Mouse (Mus musculus): ENCODE measurements at regions not wholly inside any gene's neighbourhood (a gene's known extent, or its start where the extent isn't known, plus 50 kb on each side); places are given as distances from the start of the nearest gene placed in this dataset.

DNA sequence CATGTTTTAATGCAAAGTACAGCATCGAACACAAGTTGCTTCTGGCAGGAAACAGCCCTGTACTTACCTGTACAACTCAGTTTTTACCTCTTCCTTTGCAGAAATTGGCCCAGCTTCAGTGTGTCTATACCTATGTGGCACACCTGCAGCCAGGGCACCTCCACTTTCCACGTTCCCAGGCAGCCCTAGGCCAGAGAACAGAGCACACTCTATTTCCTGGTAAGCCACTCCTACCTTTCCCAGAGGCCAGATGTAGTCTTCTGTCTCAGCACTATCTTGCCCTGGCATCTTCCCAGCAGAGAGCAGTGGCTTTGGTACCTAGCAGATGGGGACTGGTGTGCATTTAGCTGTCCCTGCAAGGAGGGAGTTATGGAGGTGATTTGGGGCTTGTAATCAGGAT is 134.7 kb downstream of the Gas1 start:
- WGBS: 82% methylated on average over 2 of the region's 2 CpGs
- ATAC-seq (ENCODE audit: low FRiP score): no peak
- H3K27me3 ChIP-seq (ENCODE audit: insufficient read depth, low read length): no peaks in the 10 kb centered on the region
- no peaks in the 10 kb centered on the region for H3K36me3 ChIP-seq (ENCODE audit: insufficient read depth, low read length)
- no peak overlapping the region for H3K4me3 ChIP-seq (ENCODE audit: low read depth, low read length)
- DNase-seq (ENCODE audit: low spot score): no peak
- 0 out of 2 replicates have a peak, but pooled peaks cover 2% of the 10 kb centered on the region for H3K4me1 ChIP-seq (ENCODE audit: insufficient read depth, low read length)
- TF ChIP-seq CTCF (IDR thresholded peaks at IDR 0.05): no peak
- no peak overlapping the region for H3K4me2 ChIP-seq (ENCODE audit: low read depth, low read length, poor library complexity, severe bottlenecking)
- H3K27ac ChIP-seq (ENCODE audit: low read depth, low read length): no peak overlapping the region
- no peak overlapping the region for H3K9ac ChIP-seq (replicated peaks; ENCODE audit: low read length, poor library complexity, severe bottlenecking)
- H3K9me3 ChIP-seq (ENCODE audit: low read length): no peaks in the 10 kb centered on the region

DNA sequence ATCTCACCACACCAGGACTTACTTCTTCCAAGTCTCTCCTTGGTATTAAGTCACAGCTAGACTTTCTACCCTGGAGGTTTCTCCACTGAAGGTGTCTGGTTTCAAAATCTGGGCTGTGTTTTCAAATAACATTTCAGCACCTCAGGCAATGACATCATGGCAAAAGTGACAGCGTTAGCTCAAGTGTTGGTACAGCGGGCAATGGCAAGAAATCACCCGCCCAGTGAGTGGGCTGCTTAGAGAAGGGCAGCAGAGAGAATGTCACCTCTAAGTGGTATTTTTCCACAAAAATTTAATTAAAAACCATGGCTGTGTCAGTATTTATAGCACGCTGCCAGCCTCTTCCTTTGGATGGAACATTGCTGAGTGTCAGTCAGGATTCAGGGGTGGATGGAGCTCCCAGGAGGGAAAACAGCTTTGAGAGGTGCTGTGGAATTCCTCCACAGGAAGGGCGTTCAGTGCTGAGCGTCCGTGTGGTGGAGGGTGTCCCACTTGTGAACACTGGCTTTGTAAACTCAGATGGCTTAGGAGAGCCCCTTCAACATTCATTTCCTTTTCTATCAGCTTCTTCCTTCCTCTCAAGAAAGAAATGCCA is 141.5 kb downstream of the Gas1 start:
- TF ChIP-seq CTCF (IDR thresholded peaks at IDR 0.05): no peak
- H3K27ac ChIP-seq (ENCODE audit: low read depth, low read length): no peak overlapping the region
- H3K27me3 ChIP-seq (ENCODE audit: insufficient read depth, low read length): no peaks in the 10 kb centered on the region
- no peak overlapping the region for H3K4me3 ChIP-seq (ENCODE audit: low read depth, low read length)
- no peak overlapping the region for H3K4me2 ChIP-seq (ENCODE audit: low read depth, low read length, poor library complexity, severe bottlenecking)
- H3K9me3 ChIP-seq (ENCODE audit: low read length): no peaks in the 10 kb centered on the region
- DNase-seq (ENCODE audit: low spot score) (no peak), ATAC-seq (ENCODE audit: low FRiP score) (no peak)
- H3K4me1 ChIP-seq (ENCODE audit: insufficient read depth, low read length): no peaks in the 10 kb centered on the region
- H3K36me3 ChIP-seq (ENCODE audit: insufficient read depth, low read length): no peaks in the 10 kb centered on the region
- 91% methylated on average over 7 of the region's 7 CpGs for WGBS
- no peak overlapping the region for H3K9ac ChIP-seq (replicated peaks; ENCODE audit: low read length, poor library complexity, severe bottlenecking)

DNA sequence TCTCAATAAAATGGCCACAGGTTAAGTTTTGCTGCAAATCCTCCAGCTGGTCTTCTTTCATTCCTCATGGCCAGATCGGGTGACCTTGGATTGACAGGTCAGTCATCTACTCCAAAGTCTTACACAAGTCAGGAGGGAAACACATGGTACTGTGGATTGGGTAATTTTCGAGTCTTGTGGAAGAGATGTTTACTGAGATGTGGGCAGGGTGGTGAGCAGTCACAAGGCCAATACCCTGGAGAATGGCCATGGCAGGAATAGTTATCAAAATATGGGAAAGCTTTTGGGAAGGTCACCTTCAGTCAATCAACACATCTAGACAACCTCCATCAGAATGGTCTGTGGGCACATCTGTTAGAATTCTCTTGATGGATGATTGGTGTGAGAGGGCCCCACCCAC is 144.0 kb downstream of the Gas1 start:
- no peaks in the 10 kb centered on the region for H3K9me3 ChIP-seq (ENCODE audit: low read length)
- no peak overlapping the region for H3K27ac ChIP-seq (ENCODE audit: low read depth, low read length)
- H3K9ac ChIP-seq (replicated peaks; ENCODE audit: low read length, poor library complexity, severe bottlenecking): no peak overlapping the region
- no peaks in the 10 kb centered on the region for H3K27me3 ChIP-seq (ENCODE audit: insufficient read depth, low read length)
- 86% methylated on average over 2 of the region's 2 CpGs for WGBS
- H3K4me3 ChIP-seq (ENCODE audit: low read depth, low read length): no peak overlapping the region
- no peaks in the 10 kb centered on the region for H3K4me1 ChIP-seq (ENCODE audit: insufficient read depth, low read length)
- H3K36me3 ChIP-seq (ENCODE audit: insufficient read depth, low read length): no peaks in the 10 kb centered on the region
- ATAC-seq (ENCODE audit: low FRiP score): no peak
- DNase-seq (ENCODE audit: low spot score): no peak
- TF ChIP-seq CTCF (IDR thresholded peaks at IDR 0.05): no peak
- no peak overlapping the region for H3K4me2 ChIP-seq (ENCODE audit: low read depth, low read length, poor library complexity, severe bottlenecking)

DNA sequence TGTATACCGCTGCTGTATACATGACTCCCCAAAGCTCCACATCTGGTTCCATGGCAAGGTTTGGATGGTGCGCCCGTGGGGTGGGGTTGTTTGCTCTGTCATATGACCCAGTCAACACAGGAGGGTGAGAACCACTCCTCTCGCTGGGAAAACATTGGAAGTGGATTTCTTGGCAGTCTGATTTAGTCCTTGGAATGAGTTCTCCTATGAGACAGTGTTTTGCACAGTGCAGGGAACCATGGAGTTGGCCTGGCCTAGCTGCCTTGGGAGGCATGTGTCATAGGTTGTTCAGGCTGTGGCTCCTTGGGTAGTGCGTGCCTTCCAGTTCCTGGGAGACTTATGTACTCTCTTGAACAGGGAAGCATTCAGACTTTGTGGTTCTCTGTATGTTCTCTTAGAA is 144.6 kb downstream of the Gas1 start:
- Histone ChIP-seq H3K27ac (ENCODE audit: low read depth, low read length) (no peak overlapping the region), H3K36me3 (ENCODE audit: insufficient read depth, low read length) (no peaks in the 10 kb centered on the region), H3K9me3 (ENCODE audit: low read length) (no peaks in the 10 kb centered on the region), H3K9ac (replicated peaks; ENCODE audit: low read length, poor library complexity, severe bottlenecking) (no peak overlapping the region), H3K4me1 (ENCODE audit: insufficient read depth, low read length) (no peaks in the 10 kb centered on the region), H3K4me3 (ENCODE audit: low read depth, low read length) (no peak overlapping the region), H3K27me3 (ENCODE audit: insufficient read depth, low read length) (no peaks in the 10 kb centered on the region), H3K4me2 (ENCODE audit: low read depth, low read length, poor library complexity, severe bottlenecking) (no peak overlapping the region)
- WGBS: 89% methylated on average over 5 of the region's 5 CpGs
- TF ChIP-seq CTCF (IDR thresholded peaks at IDR 0.05): no peak
- DNase-seq (ENCODE audit: low spot score) (no peak), ATAC-seq (ENCODE audit: low FRiP score) (no peak)

DNA sequence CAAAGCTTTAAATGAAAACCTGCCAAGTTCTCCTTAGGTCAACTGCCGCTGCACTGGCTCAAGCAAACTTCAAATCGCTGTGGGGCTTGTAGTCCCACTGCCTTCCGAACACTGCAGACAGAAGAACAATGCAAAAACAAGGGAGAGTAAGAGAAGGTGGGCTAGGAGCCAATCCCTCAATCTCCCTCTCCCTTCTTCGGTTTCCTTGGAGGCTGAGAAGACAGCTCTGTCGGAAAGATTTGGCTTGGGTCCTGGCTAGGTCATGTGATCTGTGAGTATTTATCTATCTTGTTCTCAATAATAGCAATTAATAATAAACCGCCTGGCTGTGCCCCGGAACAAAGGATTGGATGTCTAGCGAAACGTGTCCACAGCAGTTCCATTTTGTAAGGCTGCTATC is 147.6 kb downstream of the Gas1 start:
- no peaks in the 10 kb centered on the region for H3K4me1 ChIP-seq (ENCODE audit: insufficient read depth, low read length)
- no peak overlapping the region for H3K27ac ChIP-seq (ENCODE audit: low read depth, low read length)
- H3K4me2 ChIP-seq (ENCODE audit: low read depth, low read length, poor library complexity, severe bottlenecking): no peak overlapping the region
- ATAC-seq (ENCODE audit: low FRiP score): no peak
- H3K36me3 ChIP-seq (ENCODE audit: insufficient read depth, low read length): no peaks in the 10 kb centered on the region
- no peak for TF ChIP-seq CTCF (IDR thresholded peaks at IDR 0.05)
- H3K4me3 ChIP-seq (ENCODE audit: low read depth, low read length): no peak overlapping the region
- H3K27me3 ChIP-seq (ENCODE audit: insufficient read depth, low read length): no peaks in the 10 kb centered on the region
- H3K9ac ChIP-seq (replicated peaks; ENCODE audit: low read length, poor library complexity, severe bottlenecking): no peak overlapping the region
- DNase-seq (ENCODE audit: low spot score): peak; percentile 54
- H3K9me3 ChIP-seq (ENCODE audit: low read length): no peaks in the 10 kb centered on the region
- 61% methylated on average over 9 of the region's 9 CpGs for WGBS

DNA sequence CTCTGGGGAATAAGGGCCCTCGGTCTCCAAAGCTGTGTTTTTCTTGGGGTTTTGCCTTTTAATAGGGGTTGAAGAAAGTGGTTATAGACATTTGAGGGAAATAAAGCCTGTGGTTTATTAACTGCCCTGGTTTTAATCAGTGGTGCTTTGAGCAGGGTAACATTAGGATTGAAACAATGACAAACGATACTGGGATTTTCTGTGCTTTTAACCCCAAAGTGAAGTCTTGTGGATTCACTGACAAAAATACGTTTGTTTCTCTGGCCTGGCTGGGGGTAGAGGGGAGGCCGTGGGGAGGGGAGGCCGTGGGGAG is 157.0 kb downstream of the Gas1 start:
- no peak overlapping the region for H3K27ac ChIP-seq (ENCODE audit: low read depth, low read length)

More for the DNA sequence above, 157.0 kb downstream of the Gas1 start:
- Histone ChIP-seq H3K27me3 (ENCODE audit: insufficient read depth, low read length) (no peaks in the 10 kb centered on the region), H3K4me2 (ENCODE audit: low read depth, low read length, poor library complexity, severe bottlenecking) (no peak overlapping the region), H3K9me3 (ENCODE audit: low read length) (no peaks in the 10 kb centered on the region), H3K4me1 (ENCODE audit: insufficient read depth, low read length) (no peaks in the 10 kb centered on the region), H3K4me3 (ENCODE audit: low read depth, low read length) (no peak overlapping the region), H3K36me3 (ENCODE audit: insufficient read depth, low read length) (no peaks in the 10 kb centered on the region), H3K9ac (replicated peaks; ENCODE audit: low read length, poor library complexity, severe bottlenecking) (no peak overlapping the region)
- no peak for ATAC-seq (ENCODE audit: low FRiP score)
- DNase-seq (ENCODE audit: low spot score): no peak
- no peak for TF ChIP-seq CTCF (IDR thresholded peaks at IDR 0.05)
- WGBS: 24% methylated on average over 5 of the region's 5 CpGs
